Comparison of ENCODE assay signal across 32 mouse cellular contexts in the genomic region with DNA sequence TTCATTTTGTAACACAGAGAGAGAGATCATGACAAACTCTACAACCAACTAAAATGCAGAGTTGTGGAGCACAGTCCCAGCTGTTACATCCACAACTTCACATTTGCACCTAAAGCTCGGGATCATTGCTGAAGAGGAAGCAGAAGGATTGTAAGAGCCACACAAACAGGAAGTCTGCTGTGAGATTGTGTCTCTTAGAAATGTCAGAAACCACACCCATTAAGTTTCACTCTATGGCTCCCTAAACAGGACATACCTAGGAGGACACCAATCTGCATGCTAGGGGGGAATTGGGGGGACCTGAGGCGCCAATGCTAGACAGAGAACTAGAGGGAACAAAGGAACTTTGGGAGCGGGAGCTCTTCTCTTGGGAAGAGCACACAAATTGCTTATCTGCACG. TPM values are rescaled to one million over a fixed set of nuclear protein-coding genes. Genes with fewer than 3 reads are reported as not detected.
"Had no signal": no experiment of that assay in that cellular context is flagged by ENCODE, and none has a peak within 500 bp of the region (broad histone marks: within the 10 kb centered on the region; RNA-seq: fewer than 3 reads in every experiment).

No protein-coding gene starts in this region.

RNA-seq across cellular contexts. Expression of a gene that starts 44.1 kb away (rescaled TPM):
- total RNA-seq: gastrocnemius, adult 18-20 months; gastrocnemius, adult 8-10 months; gastrocnemius, postnatal 14 days; gastrocnemius, postnatal 36 days; heart, adult 18-20 months; heart, adult 8-10 months; heart, postnatal 10 days; heart, postnatal 25 days; heart, postnatal 4 days; layer of hippocampus, postnatal 10 days; layer of hippocampus, postnatal 25 days; left cerebral cortex, adult 2 months; left cerebral cortex, postnatal 14 days; left cerebral cortex, postnatal 36 days had no signal
- polyA plus RNA-seq: gonadal fat pad, adult 2 months; heart, embryonic 10.5 days; heart, embryonic 12.5 days; heart, embryonic 14.5 days; heart, embryonic 16.5 days; hindbrain, embryonic 10.5 days; hindbrain, embryonic 12.5 days; hindbrain, embryonic 14.5 days; intestine, embryonic 15.5 days; intestine, postnatal 0 days; kidney, embryonic 14.5 days; kidney, embryonic 16.5 days; limb, embryonic 10.5 days; limb, embryonic 12.5 days; limb, embryonic 14.5 days; liver, embryonic 11.5 days; liver, embryonic 13.5 days; liver, embryonic 15.5 days had no signal
